In the genomic region with DNA sequence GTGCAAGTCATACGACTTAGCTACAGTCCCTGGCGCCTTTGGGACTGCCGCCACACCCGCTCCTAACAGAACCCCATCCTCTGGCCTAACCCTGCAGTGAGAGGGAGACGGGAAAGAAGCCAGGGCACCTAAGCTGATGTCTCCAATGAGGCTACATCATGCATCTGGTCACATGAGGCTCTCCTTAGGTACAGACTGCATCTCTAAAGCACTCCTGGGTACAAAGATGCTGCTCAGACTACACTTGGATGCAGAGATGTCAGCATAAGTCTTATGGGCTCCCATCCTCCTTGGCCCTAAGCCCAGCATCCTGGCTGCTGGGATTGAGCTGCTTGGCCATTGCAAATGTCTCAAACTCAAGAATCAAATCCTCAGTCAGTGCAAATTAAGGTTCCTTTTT, we compare ENCODE assay signal across 1 mouse cellular context.
TF ChIP-seq lines count a peak whose summit lies in the region.

No protein-coding gene starts in this region.

TF ChIP-seq in myocyte, 11 proteins besides CTCF, POLR2A, EP300 and RAD21 (continued from another document):
- TF ChIP-seq REST (IDR thresholded peaks at IDR 0.05; ENCODE audit: insufficient read depth, insufficient read length) (no peak), MAX (IDR thresholded peaks at IDR 0.05; ENCODE audit: low read depth) (no peak), TCF3 (IDR thresholded peaks at IDR 0.05; ENCODE audit: insufficient read length, low read depth) (no peak), SRF (IDR thresholded peaks at IDR 0.05; ENCODE audit: control insufficient read depth, insufficient read length, low read depth) (no peak), MYOD1 (IDR thresholded peaks at IDR 0.05; ENCODE audit: control insufficient read depth in 1 of 3, insufficient read length in 2 of 3, low read depth in 2 of 3) (no peak), CEBPB (IDR thresholded peaks at IDR 0.05; ENCODE audit: insufficient read depth, poor library complexity, severe bottlenecking) (no peak), MYOG (IDR thresholded peaks at IDR 0.05; ENCODE audit: control insufficient read depth in 1 of 3, insufficient read depth in 1 of 3, insufficient read length in 2 of 3, low read depth in 2 of 3) (no peak)
